Mouse (Mus musculus): ENCODE measurements around the gene Ablim2. TPM values are rescaled to one million over a fixed set of nuclear protein-coding genes. Genes with fewer than 3 reads are reported as not detected.

Ablim2 gene
- polyA plus RNA-seq, 1 experiment from 2014 or later = 0.51 TPM

DNA sequence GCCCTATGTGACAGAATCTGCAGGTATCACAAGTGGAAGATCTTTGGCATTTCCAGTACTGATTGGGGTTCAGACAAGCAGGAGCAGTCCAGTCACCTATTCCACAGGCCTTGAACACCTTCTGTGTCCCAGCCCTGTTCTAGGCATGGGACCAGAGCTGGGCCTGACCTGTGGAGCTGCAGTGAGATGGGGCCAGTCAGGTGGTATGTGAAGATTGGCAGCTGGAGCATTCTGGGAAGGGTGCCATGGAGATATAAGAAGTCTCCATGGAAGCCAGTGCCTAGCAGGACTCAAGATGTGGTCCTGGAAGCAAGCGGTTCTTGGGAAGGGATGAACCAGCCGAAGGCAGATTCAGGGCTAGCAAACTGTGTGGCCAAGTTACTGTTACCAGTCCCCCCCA is 103.8 kb downstream of the Ablim2 start:
- Histone ChIP-seq H3K4me2 (no peak overlapping the region), H3K36me3 (ENCODE audit: control insufficient read depth, insufficient read depth, low read length) (no peaks in the 10 kb centered on the region), H3K9me3 (ENCODE audit: control insufficient read depth, low read length) (no peaks in the 10 kb centered on the region), H3K4me3 (ENCODE audit: low read depth, low read length) (no peak overlapping the region), H3K27me3 (ENCODE audit: control insufficient read depth, insufficient read depth, low read length) (no peaks in the 10 kb centered on the region), H3K4me1 (ENCODE audit: control insufficient read depth, insufficient read depth, low read length) (no peaks in the 10 kb centered on the region), H3K9ac (ENCODE audit: low read length) (no peak overlapping the region), H3K27ac (ENCODE audit: low read depth, low read length) (no peak overlapping the region)
- ATAC-seq (ENCODE audit: low FRiP score) = no peak
- WGBS = 100% methylated on average over 2 of the region's 2 CpGs
- no peak for DNase-seq (ENCODE audit: low spot score, missing footprints)

- no peaks in the 10 kb centered on the region for H3K27me3 ChIP-seq (ENCODE audit: control insufficient read depth, insufficient read depth, low read length)
- H3K9ac ChIP-seq (ENCODE audit: low read length) = no peak overlapping the region
- no peak overlapping the region for H3K4me2 ChIP-seq
- ATAC-seq (ENCODE audit: low FRiP score) (no peak; the same call in 1 of the 2 replicates), DNase-seq (ENCODE audit: low spot score, missing footprints) (no peak)
- no peak overlapping the region for H3K4me3 ChIP-seq (ENCODE audit: low read depth, low read length)
- H3K27ac ChIP-seq (ENCODE audit: low read depth, low read length) = no peak overlapping the region
- H3K9me3 ChIP-seq (ENCODE audit: control insufficient read depth, low read length) = no peaks in the 10 kb centered on the region
- WGBS = 83% methylated on average over 4 of the region's 4 CpGs
- peaks cover 5% of the 10 kb centered on the region for H3K4me1 ChIP-seq (ENCODE audit: control insufficient read depth, insufficient read depth, low read length)
- H3K36me3 ChIP-seq (ENCODE audit: control insufficient read depth, insufficient read depth, low read length) = no peaks in the 10 kb centered on the region
Observed at GRCm38 (mm10) chr5:35869973-35870372, 112.3 kb downstream of the Ablim2 start.

DNA sequence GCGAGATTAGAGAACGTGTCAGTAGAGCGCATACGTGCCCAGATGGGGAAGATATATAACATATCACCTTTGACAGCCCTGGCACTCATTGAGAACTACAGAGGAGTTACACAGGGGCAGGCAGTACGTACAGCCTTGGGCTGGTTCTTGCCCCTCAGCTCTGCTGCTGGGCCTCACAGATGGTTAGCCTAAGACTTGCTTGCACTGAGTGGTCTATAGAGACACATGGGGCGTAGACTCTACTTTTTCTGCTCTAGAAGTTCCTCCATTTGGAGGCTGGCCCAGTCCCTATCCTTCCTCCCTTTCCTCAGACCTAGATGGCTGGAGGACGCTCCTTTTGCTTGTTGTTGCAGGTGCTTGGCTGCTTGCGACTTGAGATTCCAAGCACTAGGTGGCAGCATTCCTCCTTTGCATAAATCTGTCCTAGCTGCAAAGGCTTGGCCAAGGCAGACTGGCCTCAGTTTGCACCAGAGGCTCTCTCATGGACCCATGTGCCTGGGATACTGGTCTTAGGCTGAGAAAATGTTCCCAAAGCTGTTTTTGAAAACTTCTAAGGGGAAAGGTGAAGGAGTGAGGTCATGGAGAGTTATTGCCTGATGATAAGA is 112.8 kb downstream of the Ablim2 start:
- Histone ChIP-seq H3K9me3 (ENCODE audit: control insufficient read depth, low read length) (no peaks in the 10 kb centered on the region), H3K27ac (ENCODE audit: low read depth, low read length) (no peak overlapping the region), H3K4me2 (no peak overlapping the region), H3K9ac (ENCODE audit: low read length) (no peak overlapping the region), H3K4me3 (ENCODE audit: low read depth, low read length) (no peak overlapping the region), H3K36me3 (ENCODE audit: control insufficient read depth, insufficient read depth, low read length) (no peaks in the 10 kb centered on the region), H3K27me3 (ENCODE audit: control insufficient read depth, insufficient read depth, low read length) (no peaks in the 10 kb centered on the region), H3K4me1 (ENCODE audit: control insufficient read depth, insufficient read depth, low read length) (peaks cover 5% of the 10 kb centered on the region)
- 62% methylated on average over 8 of the region's 8 CpGs for WGBS
- peak; percentile 65 for ATAC-seq (ENCODE audit: low FRiP score)
- DNase-seq (ENCODE audit: low spot score, missing footprints) = peak; percentile 96

DNA sequence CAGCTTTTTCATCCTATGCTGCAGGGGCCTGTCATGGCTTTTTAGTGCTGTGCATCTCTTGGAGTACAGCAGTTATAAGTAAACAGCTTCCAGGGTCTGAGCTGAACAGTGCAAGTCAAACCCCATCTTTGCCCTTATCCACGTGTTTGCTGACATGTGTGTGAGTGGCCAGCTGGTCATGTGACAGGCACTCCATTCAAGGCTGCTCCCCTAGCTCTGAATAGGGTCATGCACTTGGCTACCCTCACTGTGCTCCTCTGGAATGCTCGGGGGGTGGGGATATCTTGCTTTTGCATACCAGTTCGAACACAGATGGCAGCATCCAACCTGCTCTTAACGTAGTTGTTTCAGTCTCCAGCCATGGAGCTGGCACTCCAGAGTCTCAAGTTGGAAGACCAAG is 115.7 kb downstream of the Ablim2 start:
- ATAC-seq (ENCODE audit: low FRiP score) = no peak
- H3K27ac ChIP-seq (ENCODE audit: low read depth, low read length) = no peak overlapping the region
- no peak overlapping the region for H3K4me3 ChIP-seq (ENCODE audit: low read depth, low read length)
- H3K4me2 ChIP-seq = no peak overlapping the region
- 52% methylated on average over 4 of the region's 4 CpGs for WGBS
- H3K9me3 ChIP-seq (ENCODE audit: control insufficient read depth, low read length) = no peaks in the 10 kb centered on the region
- no peak for DNase-seq (ENCODE audit: low spot score, missing footprints)
- H3K9ac ChIP-seq (ENCODE audit: low read length) = no peak overlapping the region
- no peaks in the 10 kb centered on the region for H3K36me3 ChIP-seq (ENCODE audit: control insufficient read depth, insufficient read depth, low read length)
- no peaks in the 10 kb centered on the region for H3K27me3 ChIP-seq (ENCODE audit: control insufficient read depth, insufficient read depth, low read length)
- H3K4me1 ChIP-seq (ENCODE audit: control insufficient read depth, insufficient read depth, low read length) = peaks cover 5% of the 10 kb centered on the region

DNA sequence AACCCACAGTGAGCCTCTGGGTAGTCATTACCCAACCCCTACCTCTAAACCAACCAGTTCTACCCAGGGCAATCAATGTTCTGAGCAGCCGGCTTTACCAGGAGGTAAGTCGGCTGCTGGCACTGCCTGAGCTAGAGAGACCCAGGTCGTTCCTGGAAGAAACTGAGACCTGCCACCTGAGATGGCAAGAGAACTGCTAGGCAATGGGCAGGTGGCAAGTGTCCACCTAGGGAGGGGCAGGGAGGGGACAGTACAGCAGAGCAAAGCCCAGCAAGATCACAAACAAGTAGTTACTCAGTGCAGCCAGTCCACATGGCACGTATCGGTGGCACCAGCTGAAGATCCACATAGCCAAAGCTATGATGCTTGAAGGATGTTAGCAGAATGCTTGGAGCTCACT is 118.6 kb downstream of the Ablim2 start:
- Histone ChIP-seq H3K4me3 (ENCODE audit: low read depth, low read length) (no peak overlapping the region), H3K4me2 (no peak overlapping the region), H3K4me1 (ENCODE audit: control insufficient read depth, insufficient read depth, low read length) (peaks cover 5% of the 10 kb centered on the region), H3K9ac (ENCODE audit: low read length) (no peak overlapping the region), H3K9me3 (ENCODE audit: control insufficient read depth, low read length) (no peaks in the 10 kb centered on the region), H3K27me3 (ENCODE audit: control insufficient read depth, insufficient read depth, low read length) (no peaks in the 10 kb centered on the region), H3K27ac (ENCODE audit: low read depth, low read length) (no peak overlapping the region), H3K36me3 (ENCODE audit: control insufficient read depth, insufficient read depth, low read length) (no peaks in the 10 kb centered on the region)
- 89% methylated on average over 5 of the region's 5 CpGs for WGBS
- no peak for DNase-seq (ENCODE audit: low spot score, missing footprints)
- no peak for ATAC-seq (ENCODE audit: low FRiP score)

GRCm38 (mm10) chr5:35879199-35879598 is 121.5 kb downstream of the Ablim2 start:
- ATAC-seq (ENCODE audit: low FRiP score) (no peak), DNase-seq (ENCODE audit: low spot score, missing footprints) (no peak)
- Histone ChIP-seq H3K4me3 (ENCODE audit: low read depth, low read length) (no peak overlapping the region), H3K27ac (ENCODE audit: low read depth, low read length) (no peak overlapping the region), H3K4me1 (ENCODE audit: control insufficient read depth, insufficient read depth, low read length) (no peaks in the 10 kb centered on the region), H3K27me3 (ENCODE audit: control insufficient read depth, insufficient read depth, low read length) (no peaks in the 10 kb centered on the region), H3K9ac (ENCODE audit: low read length) (no peak overlapping the region), H3K36me3 (ENCODE audit: control insufficient read depth, insufficient read depth, low read length) (no peaks in the 10 kb centered on the region), H3K9me3 (ENCODE audit: control insufficient read depth, low read length) (no peaks in the 10 kb centered on the region), H3K4me2 (no peak overlapping the region)
- WGBS = 89% methylated on average over 8 of the region's 8 CpGs

DNA sequence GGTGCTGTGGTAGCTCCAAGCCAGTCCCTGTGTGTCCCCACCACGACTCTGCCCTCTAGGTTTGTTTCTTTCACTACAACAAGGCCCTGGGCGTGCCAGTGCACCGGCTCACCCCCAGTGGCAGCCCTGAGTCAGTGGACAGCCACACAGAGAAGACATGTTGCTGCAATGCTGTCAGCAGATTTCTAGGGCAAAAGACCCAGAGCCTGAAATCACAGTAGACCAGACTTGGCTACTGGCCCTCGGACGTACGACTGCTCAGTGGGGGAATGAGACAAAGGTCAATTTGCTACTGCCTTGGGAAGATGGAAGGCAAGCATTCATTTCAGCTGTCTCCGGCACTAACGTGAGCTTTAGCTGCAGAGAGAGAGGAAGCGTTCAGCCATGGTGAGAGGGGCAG is 124.7 kb downstream of the Ablim2 start:
- WGBS = 59% methylated on average over 9 of the region's 9 CpGs

DNA sequence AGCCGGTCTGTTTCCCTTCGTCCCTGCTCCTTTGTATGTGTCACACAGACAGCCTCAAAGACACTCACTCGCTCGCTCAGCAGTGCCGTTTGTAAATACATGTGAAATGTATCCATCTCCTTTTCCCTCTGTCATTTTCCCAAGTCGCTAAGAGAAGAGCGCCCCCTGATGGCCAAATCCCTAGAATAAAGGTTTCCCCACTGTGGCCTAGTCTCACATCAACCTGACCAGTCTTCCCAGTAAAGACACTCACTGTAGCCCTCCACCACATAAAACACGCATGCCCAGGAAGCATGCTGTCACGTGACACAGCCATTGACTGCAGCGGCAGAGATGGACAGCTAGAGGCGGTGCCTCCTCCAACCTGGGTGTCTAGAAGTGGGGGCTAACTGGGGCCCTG is 126.6 kb downstream of the Ablim2 start:
- Histone ChIP-seq H3K4me2 (no peak overlapping the region), H3K27ac (ENCODE audit: low read depth, low read length) (no peak overlapping the region), H3K27me3 (ENCODE audit: control insufficient read depth, insufficient read depth, low read length) (no peaks in the 10 kb centered on the region), H3K9me3 (ENCODE audit: control insufficient read depth, low read length) (no peaks in the 10 kb centered on the region), H3K9ac (ENCODE audit: low read length) (no peak overlapping the region), H3K4me1 (ENCODE audit: control insufficient read depth, insufficient read depth, low read length) (no peaks in the 10 kb centered on the region), H3K4me3 (ENCODE audit: low read depth, low read length) (no peak overlapping the region), H3K36me3 (ENCODE audit: control insufficient read depth, insufficient read depth, low read length) (no peaks in the 10 kb centered on the region)
- ATAC-seq (ENCODE audit: low FRiP score) = no peak
- DNase-seq (ENCODE audit: low spot score, missing footprints) = peak; percentile 93
- WGBS = 49% methylated on average over 11 of the region's 11 CpGs

More for the DNA sequence above, 124.7 kb downstream of the Ablim2 start:
- Histone ChIP-seq H3K27me3 (ENCODE audit: control insufficient read depth, insufficient read depth, low read length) (no peaks in the 10 kb centered on the region), H3K9me3 (ENCODE audit: control insufficient read depth, low read length) (no peaks in the 10 kb centered on the region), H3K4me1 (ENCODE audit: control insufficient read depth, insufficient read depth, low read length) (no peaks in the 10 kb centered on the region), H3K27ac (ENCODE audit: low read depth, low read length) (no peak overlapping the region), H3K9ac (ENCODE audit: low read length) (no peak overlapping the region), H3K36me3 (ENCODE audit: control insufficient read depth, insufficient read depth, low read length) (no peaks in the 10 kb centered on the region), H3K4me2 (no peak overlapping the region), H3K4me3 (ENCODE audit: low read depth, low read length) (no peak overlapping the region)
- DNase-seq (ENCODE audit: low spot score, missing footprints) (no peak), ATAC-seq (ENCODE audit: low FRiP score) (no peak)

DNA sequence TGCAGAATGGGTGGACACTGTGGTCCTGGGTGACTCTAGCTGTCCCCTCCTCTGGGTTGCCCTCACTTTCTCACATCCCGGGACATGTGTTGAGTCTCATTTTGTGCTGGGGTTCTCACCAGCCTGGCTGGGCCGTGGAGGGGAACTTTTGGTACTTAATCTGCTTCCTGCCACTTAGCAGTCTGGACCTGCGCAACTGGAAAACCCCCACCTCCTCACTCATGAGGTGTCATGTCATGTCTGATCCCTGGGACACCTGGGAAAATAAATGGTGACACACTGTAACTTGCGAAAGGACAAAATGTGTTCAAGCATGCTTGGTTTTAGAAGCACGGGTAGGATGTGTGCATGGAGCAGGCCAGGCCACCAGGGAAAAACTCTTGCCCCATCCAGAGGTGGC is 127.0 kb downstream of the Ablim2 start:
- no peak for ATAC-seq (ENCODE audit: low FRiP score)
- 89% methylated on average over 5 of the region's 5 CpGs for WGBS

More for the DNA sequence above, 127.0 kb downstream of the Ablim2 start:
- no peak for DNase-seq (ENCODE audit: low spot score, missing footprints)
- Histone ChIP-seq H3K4me2 (no peak overlapping the region), H3K9ac (ENCODE audit: low read length) (no peak overlapping the region), H3K27ac (ENCODE audit: low read depth, low read length) (no peak overlapping the region), H3K27me3 (ENCODE audit: control insufficient read depth, insufficient read depth, low read length) (no peaks in the 10 kb centered on the region), H3K9me3 (ENCODE audit: control insufficient read depth, low read length) (no peaks in the 10 kb centered on the region), H3K4me3 (ENCODE audit: low read depth, low read length) (no peak overlapping the region), H3K36me3 (ENCODE audit: control insufficient read depth, insufficient read depth, low read length) (no peaks in the 10 kb centered on the region), H3K4me1 (ENCODE audit: control insufficient read depth, insufficient read depth, low read length) (no peaks in the 10 kb centered on the region)
